Mouse (Mus musculus) stomach, postnatal 0 days (tissue): ENCODE data around the gene Hnrnph3.

Experiments used
- CTCF ChIP-seq: IDR thresholded peaks from 2 replicates; pipeline ENCODE4 v1.5.1; 2016; ENCODE audit warnings: antibody characterized with exemption, low read depth, mild to moderate bottlenecking, moderate library complexity
- EP300 ChIP-seq: optimal IDR thresholded peaks from 2 replicates; pipeline ENCODE3; 2016; ENCODE audit warnings: antibody characterized with exemption

DNA sequence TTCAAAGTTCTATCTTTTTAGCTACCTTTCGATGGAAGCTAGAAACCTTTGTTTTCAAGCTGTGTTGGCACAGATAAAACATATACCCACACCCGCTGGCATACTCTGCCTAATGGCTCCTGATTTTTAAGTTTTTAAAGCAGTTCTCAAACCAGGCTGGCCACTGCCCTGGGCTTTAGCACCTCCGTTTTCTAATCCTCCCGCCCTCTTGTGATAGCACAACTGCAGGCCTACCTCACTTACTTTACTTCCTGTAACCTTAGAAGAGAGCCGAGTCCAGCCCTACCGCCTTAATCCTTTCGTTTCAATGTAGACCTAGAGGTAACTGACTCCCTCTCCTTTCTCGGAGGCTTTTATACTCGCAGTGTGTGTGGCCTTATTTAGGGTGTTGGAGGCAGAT lies 20.8 kb downstream of the Hnrnph3 start:
- TF ChIP-seq CTCF = no peak
- TF ChIP-seq EP300 = no peak
